Mouse (Mus musculus): Measurements from ENCODE around the gene Pi4k2a. TPM values are rescaled to one million over a fixed set of nuclear protein-coding genes. Genes with fewer than 3 reads are reported as not detected.
A peak's percentile ranks its signal among the peaks of the same experiment; 100 is the strongest.

Pi4k2a gene
- polyA plus RNA-seq, 1 experiment from 2014 or later = 16.1 TPM

DNA sequence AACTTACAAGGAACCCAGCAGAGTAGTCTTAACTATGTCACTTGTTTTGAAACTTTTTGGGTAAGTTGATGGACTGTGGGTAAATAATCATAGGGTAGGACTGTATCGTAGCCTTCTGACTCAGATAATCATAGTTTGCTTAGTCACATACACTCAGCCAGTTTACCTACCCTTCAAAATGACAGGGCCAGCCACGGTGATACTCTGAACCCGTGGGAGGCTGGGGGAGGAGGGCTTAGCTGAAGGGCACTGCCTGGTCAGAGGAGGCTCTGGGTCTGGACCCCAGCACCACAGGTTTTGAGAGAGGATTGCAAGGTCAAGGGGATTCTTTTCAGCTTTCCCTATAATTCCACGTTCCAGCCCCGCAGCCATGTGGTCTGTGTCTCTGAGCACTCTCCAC is 28.3 kb downstream of the Pi4k2a start:
- TF ChIP-seq EP300 (IDR thresholded peaks at IDR 0.05; ENCODE audit: low read depth) (no peak), CTCF (IDR thresholded peaks at IDR 0.05; ENCODE audit: low read depth) (no peak)
- Histone ChIP-seq H3K4me1 (ENCODE audit: insufficient read depth) (no peaks in the 10 kb centered on the region), H3K9ac (replicated peaks) (no peak overlapping the region), H3K27me3 (ENCODE audit: insufficient read depth, low read length) (no peaks in the 10 kb centered on the region), H3K36me3 (replicated peaks; ENCODE audit: insufficient read depth, low read length) (peaks cover 63% of the 10 kb centered on the region), H3K4me3 (ENCODE audit: low read depth, low read length) (no peak overlapping the region), H3K27ac (ENCODE audit: low read depth) (peak overlapping the region; percentile 66; the same call in 1 of the 2 replicates), H3K9me3 (ENCODE audit: low read length) (no peaks in the 10 kb centered on the region), H3K4me2 (ENCODE audit: low read depth, low read length) (no peak overlapping the region)
- WGBS (ENCODE audit: insufficient replicate concordance) = 54% methylated on average over 5 of the region's 5 CpGs
- peak; percentile 74 for ATAC-seq
- DNase-seq = no peak

DNA sequence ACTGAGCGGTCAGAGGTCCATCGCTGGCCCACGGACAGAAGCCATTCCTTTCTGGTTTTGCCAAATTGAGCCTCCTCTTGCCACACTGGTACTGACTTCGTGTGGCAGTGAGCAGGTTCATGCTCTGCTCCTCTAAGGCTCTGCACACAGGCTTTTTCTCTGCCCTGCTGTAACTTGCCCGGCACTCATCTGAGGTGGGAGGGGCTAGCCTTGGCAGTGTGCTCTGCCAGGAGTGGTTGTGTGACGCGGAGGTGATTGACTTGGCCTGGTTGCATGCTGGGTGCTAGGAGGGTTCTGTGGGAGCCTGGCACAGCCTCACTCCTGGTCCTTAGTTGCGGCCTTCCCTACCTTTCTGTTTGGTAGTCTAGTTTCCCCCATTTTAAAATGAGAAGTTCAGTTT is 30.2 kb downstream of the Pi4k2a start:
- TF ChIP-seq CTCF (IDR thresholded peaks at IDR 0.05; ENCODE audit: low read depth) (no peak), EP300 (IDR thresholded peaks at IDR 0.05; ENCODE audit: low read depth) (no peak)
- WGBS (ENCODE audit: insufficient replicate concordance) = 82% methylated on average over 8 of the region's 8 CpGs
- no peaks in the 10 kb centered on the region for H3K27me3 ChIP-seq (ENCODE audit: insufficient read depth, low read length)
- no peak for ATAC-seq
- no peak overlapping the region for H3K4me2 ChIP-seq (ENCODE audit: low read depth, low read length)
- DNase-seq = no peak
- H3K4me3 ChIP-seq (ENCODE audit: low read depth, low read length) = no peak overlapping the region
- H3K27ac ChIP-seq (ENCODE audit: low read depth) = no peak overlapping the region
- no peak overlapping the region for H3K9ac ChIP-seq (replicated peaks)
- no peaks in the 10 kb centered on the region for H3K9me3 ChIP-seq (ENCODE audit: low read length)
- H3K36me3 ChIP-seq (replicated peaks; ENCODE audit: insufficient read depth, low read length) = peaks cover 56% of the 10 kb centered on the region
- H3K4me1 ChIP-seq (ENCODE audit: insufficient read depth) = no peaks in the 10 kb centered on the region

DNA sequence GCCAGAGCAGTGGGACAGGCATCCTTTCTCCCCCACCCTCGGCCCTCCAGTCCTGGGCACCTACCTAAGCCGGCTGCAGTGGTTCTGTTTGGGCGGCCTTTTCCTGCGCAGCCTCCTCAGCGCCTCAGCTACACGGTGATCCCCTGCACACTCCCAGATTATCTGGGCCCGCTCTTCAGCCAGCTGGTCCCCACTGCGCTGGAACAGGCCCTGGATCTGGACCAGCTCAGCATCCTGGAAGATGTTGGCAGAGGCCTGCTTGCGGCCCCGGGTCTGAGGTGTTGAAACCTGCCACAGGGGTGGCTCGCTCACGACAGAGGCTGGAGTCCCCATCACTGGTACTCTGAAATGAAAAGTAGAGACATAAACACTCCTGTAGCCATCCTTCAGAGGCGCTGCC is 34.4 kb downstream of the Pi4k2a start:
- no peak overlapping the region for H3K27ac ChIP-seq (ENCODE audit: low read depth)
- peaks cover 23% of the 10 kb centered on the region for H3K4me1 ChIP-seq (ENCODE audit: insufficient read depth)
- H3K27me3 ChIP-seq (ENCODE audit: insufficient read depth, low read length) = no peaks in the 10 kb centered on the region
- no peak for DNase-seq
- H3K9me3 ChIP-seq (ENCODE audit: low read length) = no peaks in the 10 kb centered on the region
- no peak overlapping the region for H3K9ac ChIP-seq (replicated peaks)
- WGBS (ENCODE audit: insufficient replicate concordance) = 88% methylated on average over 13 of the region's 13 CpGs
- no peak overlapping the region for H3K4me3 ChIP-seq (ENCODE audit: low read depth, low read length)
- TF ChIP-seq CTCF (IDR thresholded peaks at IDR 0.05; ENCODE audit: low read depth) (no peak), EP300 (IDR thresholded peaks at IDR 0.05; ENCODE audit: low read depth) (no peak)
- ATAC-seq = no peak
- H3K4me2 ChIP-seq (ENCODE audit: low read depth, low read length) = no peak overlapping the region
- H3K36me3 ChIP-seq (replicated peaks; ENCODE audit: insufficient read depth, low read length) = peaks cover 32% of the 10 kb centered on the region

DNA sequence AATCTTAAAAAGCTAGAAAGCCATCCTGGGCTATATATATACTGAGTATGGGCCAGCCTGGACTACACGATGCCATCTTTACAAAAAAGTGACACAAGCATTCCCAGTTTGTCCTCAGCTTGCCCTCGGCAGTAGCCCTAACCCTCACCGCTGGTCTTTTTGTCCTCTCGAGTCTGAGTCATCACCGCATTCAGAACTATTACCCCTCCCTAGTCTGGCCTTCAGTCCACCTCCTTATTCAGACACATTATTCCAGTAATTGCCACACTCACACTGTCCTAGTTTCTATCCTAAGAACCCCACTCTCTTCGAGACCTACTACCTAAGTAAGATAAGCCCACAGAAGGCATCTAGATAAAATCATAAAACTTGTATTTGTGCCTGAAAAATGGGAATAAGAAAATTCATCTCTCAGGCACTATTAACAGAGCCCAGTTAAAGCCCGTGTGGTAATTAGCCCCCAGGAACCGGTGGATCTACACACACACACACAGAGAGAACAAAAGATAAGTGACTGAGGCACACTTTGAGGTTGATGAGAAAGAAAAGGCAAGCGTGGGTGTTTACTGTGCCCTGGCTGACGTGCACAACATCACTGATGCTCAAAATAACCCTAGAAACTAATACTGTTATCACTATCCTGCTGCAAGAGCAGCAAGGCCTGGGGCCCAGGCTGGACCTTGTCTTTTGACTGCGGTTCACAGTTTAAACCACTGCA is 35.4 kb downstream of the Pi4k2a start:
- H3K4me3 ChIP-seq (ENCODE audit: low read depth, low read length) = no peak overlapping the region
- no peak overlapping the region for H3K4me2 ChIP-seq (ENCODE audit: low read depth, low read length)
- H3K27me3 ChIP-seq (ENCODE audit: insufficient read depth, low read length) = no peaks in the 10 kb centered on the region
- H3K4me1 ChIP-seq (ENCODE audit: insufficient read depth) = peaks cover 25% of the 10 kb centered on the region
- peaks cover 29% of the 10 kb centered on the region for H3K36me3 ChIP-seq (replicated peaks; ENCODE audit: insufficient read depth, low read length)
- no peak overlapping the region for H3K9ac ChIP-seq (replicated peaks)
- ATAC-seq (no peak), DNase-seq (no peak)
- H3K9me3 ChIP-seq (ENCODE audit: low read length) = no peaks in the 10 kb centered on the region
- no peak overlapping the region for H3K27ac ChIP-seq (ENCODE audit: low read depth)
- WGBS (ENCODE audit: insufficient replicate concordance) = 71% methylated on average over 11 of the region's 11 CpGs
- no peak for TF ChIP-seq CTCF (IDR thresholded peaks at IDR 0.05; ENCODE audit: low read depth)
- no peak for TF ChIP-seq EP300 (IDR thresholded peaks at IDR 0.05; ENCODE audit: low read depth)

DNA sequence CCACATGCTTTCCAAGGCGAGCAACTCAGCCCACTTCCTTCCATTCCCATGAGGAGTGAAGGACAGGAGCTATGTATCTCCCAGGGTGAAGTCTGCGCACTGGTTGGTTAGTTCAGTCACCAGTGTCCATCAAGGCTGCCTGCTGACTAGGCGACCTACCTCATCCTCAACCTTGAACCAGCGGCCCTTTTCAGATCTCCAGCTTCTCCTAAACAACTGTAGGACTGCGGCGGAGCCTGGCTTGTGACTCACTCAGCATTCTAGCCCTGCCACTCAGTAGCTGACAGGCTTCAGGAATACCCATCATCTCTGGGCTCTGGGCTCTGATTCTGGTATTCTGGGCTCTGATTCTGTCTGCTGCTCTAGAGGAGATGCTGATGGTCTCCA is 35.9 kb downstream of the Pi4k2a start:
- H3K4me1 ChIP-seq (ENCODE audit: insufficient read depth) = peaks cover 25% of the 10 kb centered on the region
- no peaks in the 10 kb centered on the region for H3K9me3 ChIP-seq (ENCODE audit: low read length)
- H3K9ac ChIP-seq (replicated peaks) = no peak overlapping the region
- ATAC-seq = no peak
- WGBS (ENCODE audit: insufficient replicate concordance) = 79% methylated on average over 6 of the region's 6 CpGs
- H3K36me3 ChIP-seq (replicated peaks; ENCODE audit: insufficient read depth, low read length) = peaks cover 23% of the 10 kb centered on the region
- H3K4me2 ChIP-seq (ENCODE audit: low read depth, low read length) = no peak overlapping the region
- TF ChIP-seq CTCF (IDR thresholded peaks at IDR 0.05; ENCODE audit: low read depth) = no peak
- no peak for TF ChIP-seq EP300 (IDR thresholded peaks at IDR 0.05; ENCODE audit: low read depth)
- H3K27me3 ChIP-seq (ENCODE audit: insufficient read depth, low read length) = no peaks in the 10 kb centered on the region
- H3K4me3 ChIP-seq (ENCODE audit: low read depth, low read length) = no peak overlapping the region
- no peak for DNase-seq
- H3K27ac ChIP-seq (ENCODE audit: low read depth) = no peak overlapping the region

- TF ChIP-seq CTCF (IDR thresholded peaks at IDR 0.05; ENCODE audit: low read depth) (no peak), EP300 (IDR thresholded peaks at IDR 0.05; ENCODE audit: low read depth) (no peak)
- H3K36me3 ChIP-seq (replicated peaks; ENCODE audit: insufficient read depth, low read length) = peaks cover 15% of the 10 kb centered on the region
- DNase-seq (no peak), ATAC-seq (no peak)
- 67% methylated on average over 5 of the region's 5 CpGs for WGBS (ENCODE audit: insufficient replicate concordance)
- no peak overlapping the region for H3K27ac ChIP-seq (ENCODE audit: low read depth)
- H3K4me1 ChIP-seq (ENCODE audit: insufficient read depth) = peaks cover 25% of the 10 kb centered on the region
- no peak overlapping the region for H3K4me3 ChIP-seq (ENCODE audit: low read depth, low read length)
- 0 out of 2 replicates have a peak overlapping the region, but pooled peaks have one; percentile 2 for H3K9ac ChIP-seq (replicated peaks)
- peak overlapping the region; percentile 98 for H3K4me2 ChIP-seq (ENCODE audit: low read depth, low read length)
- H3K9me3 ChIP-seq (ENCODE audit: low read length) = no peaks in the 10 kb centered on the region
- no peaks in the 10 kb centered on the region for H3K27me3 ChIP-seq (ENCODE audit: insufficient read depth, low read length)
Observed at GRCm38 (mm10) chr19:42127024-42127423, 36.8 kb downstream of the Pi4k2a start.

All from liver, postnatal 0 days (tissue).